Mouse (Mus musculus) T-cell, adult 66 days (primary cell): ENCODE measurements around the gene Gm5800. TPM values are rescaled to one million over a fixed set of nuclear protein-coding genes. Genes with fewer than 3 reads are reported as not detected.

Experiments
- total RNA-seq, 2 experiments: library from RNA; stranded (reverse); gene quantifications; 3 replicates in 1 of 2; 4 replicates in 1 of 2; pipeline ENCODE4 v1.2.4; 2023

Gm5800 gene
- not detected for total RNA-seq

DNA sequence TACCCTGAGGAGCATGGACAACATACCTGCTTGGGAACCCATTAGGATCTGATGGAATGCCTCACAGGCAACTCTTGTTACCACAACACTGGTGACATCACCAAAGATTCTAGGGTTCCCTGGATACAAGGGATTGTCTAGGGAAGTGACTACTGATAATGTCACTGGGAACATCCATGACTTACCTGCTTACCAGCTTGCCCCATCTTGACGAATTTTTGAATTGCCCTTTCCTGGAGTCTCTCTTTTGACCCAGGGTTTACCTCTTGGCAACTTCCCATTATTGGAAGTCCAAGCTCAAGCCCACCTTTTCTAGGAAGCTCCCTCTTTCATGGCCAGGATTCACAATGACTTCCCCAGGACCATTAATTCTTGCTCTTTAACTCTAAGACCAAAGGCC lies at the start of gene Gm5800:
Gm5800 (minus strand) TSS at position 101 of the 400 bp plus-strand sequence.

DNA sequence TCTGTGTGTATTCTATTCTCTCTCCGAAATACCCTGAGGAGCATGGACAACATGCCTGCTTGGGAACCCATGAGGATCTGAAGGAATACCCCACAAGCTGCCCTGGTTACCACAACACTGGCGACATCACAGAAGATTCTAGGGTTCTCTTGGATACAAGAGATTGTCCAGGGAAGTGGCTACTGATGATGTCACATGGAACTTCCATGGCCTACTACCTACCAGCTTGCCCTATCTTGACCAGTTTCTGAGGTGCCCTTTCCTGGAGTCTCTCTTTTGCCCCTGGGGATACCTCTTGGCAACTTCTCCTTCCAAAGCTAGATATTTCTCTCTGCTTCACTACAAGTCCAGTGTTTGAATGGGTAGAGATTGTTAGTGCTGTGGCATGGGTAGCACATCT lies 21.6 kb downstream of the Gm5800 start, which contains the start of gene Gm17079:
Gm17079 (minus strand) TSS at position 101 of the 400 bp plus-strand sequence.

Other genes starting within 250 kb of the Gm5800 start
- gene Gm5622, start 164.4 kb downstream of the Gm5800 start, total RNA-seq = not detected
- not detected for gene Gm17175, start 143.1 kb downstream of the Gm5800 start, total RNA-seq
- not detected for gene Gm17174, start 125.0 kb downstream of the Gm5800 start, total RNA-seq
- gene Gm17078, start 105.9 kb downstream of the Gm5800 start, total RNA-seq = not detected
- not detected for gene Gm4181, start 81.5 kb downstream of the Gm5800 start, total RNA-seq
- not detected for gene Gm17079, start 21.7 kb downstream of the Gm5800 start, total RNA-seq
- not detected for gene Ang4, start 56.4 kb upstream of the Gm5800 start, total RNA-seq
- gene AY358078, start 82.9 kb upstream of the Gm5800 start, total RNA-seq = not detected
- gene Ear6, start 136.5 kb upstream of the Gm5800 start, total RNA-seq = not detected
- gene Mettl17, start 167.7 kb upstream of the Gm5800 start, total RNA-seq = 10 to 100 TPM; 69.2 to 82.2 TPM
- 1 to 10 TPM; 1.5 to 1.7 TPM for gene Slc39a2, start 175.7 kb upstream of the Gm5800 start, total RNA-seq
- gene Ndrg2, start 197.0 kb upstream of the Gm5800 start, total RNA-seq = 10 to 100 TPM; 17.9 to 18.4 TPM
- gene Tppp2, start 201.2 kb upstream of the Gm5800 start, total RNA-seq = not detected
- gene Rnase13, start 205.6 kb upstream of the Gm5800 start, total RNA-seq = not detected